Mouse (Mus musculus): ENCODE data around the gene Tnip1. TPM values are rescaled to one million over a fixed set of nuclear protein-coding genes. Genes with fewer than 3 reads are reported as not detected.
"Not testable (repeated sequence)": the region's sequence is repeated elsewhere in the genome, so short reads cannot be mapped to it uniquely, and the experiment has no call there.

Tnip1 gene
- polyA plus RNA-seq, 1 experiment from 2014 or later, result 20.5 TPM

GRCm38 (mm10) chr11:54897470-54897869 is 65.2 kb downstream of the Tnip1 start:
- Histone ChIP-seq H3K36me3 (ENCODE audit: control insufficient read depth, insufficient read depth, low read length) (no peaks in the 10 kb centered on the region), H3K27ac (ENCODE audit: low read depth) (no peak overlapping the region), H3K4me2 (ENCODE audit: low read length) (no peak overlapping the region), H3K4me1 (replicated peaks; ENCODE audit: control insufficient read depth, insufficient read depth, low read length) (no peaks in the 10 kb centered on the region), H3K4me3 (ENCODE audit: low read depth, low read length) (no peak overlapping the region), H3K9ac (ENCODE audit: low read length) (no peak overlapping the region), H3K27me3 (replicated peaks; ENCODE audit: control insufficient read depth, insufficient read depth, low read length) (no peaks in the 10 kb centered on the region), H3K9me3 (ENCODE audit: control insufficient read depth, low read length) (no peaks in the 10 kb centered on the region)
- ATAC-seq (replicated peaks; ENCODE audit: low FRiP score, low TSS enrichment, low read depth), result peak; percentile 66
- WGBS, result 44% methylated on average over 5 of the region's 5 CpGs
- no peak for DNase-seq (ENCODE audit: low spot score)

- not testable (repeated sequence) for H3K36me3 ChIP-seq (ENCODE audit: control insufficient read depth, insufficient read depth, low read length); H3K4me1 ChIP-seq (replicated peaks; ENCODE audit: control insufficient read depth, insufficient read depth, low read length); H3K4me3 ChIP-seq (ENCODE audit: low read depth, low read length); H3K9ac ChIP-seq (ENCODE audit: low read length); H3K27me3 ChIP-seq (replicated peaks; ENCODE audit: control insufficient read depth, insufficient read depth, low read length); DNase-seq (ENCODE audit: low spot score); H3K27ac ChIP-seq (ENCODE audit: low read depth); H3K4me2 ChIP-seq (ENCODE audit: low read length); ATAC-seq (replicated peaks; ENCODE audit: low FRiP score, low TSS enrichment, low read depth); H3K9me3 ChIP-seq (ENCODE audit: control insufficient read depth, low read length)
- WGBS, result 90% methylated on average over 3 of the region's 3 CpGs
These were observed 66.1 kb downstream of the Tnip1 start for GRCm38 (mm10) chr11:54896646-54897045.

GRCm38 (mm10) chr11:54894589-54894988 is 68.1 kb downstream of the Tnip1 start:
- DNase-seq (ENCODE audit: low spot score) (no peak), ATAC-seq (replicated peaks; ENCODE audit: low FRiP score, low TSS enrichment, low read depth) (no peak)
- Histone ChIP-seq H3K4me3 (ENCODE audit: low read depth, low read length) (no peak overlapping the region), H3K36me3 (ENCODE audit: control insufficient read depth, insufficient read depth, low read length) (no peaks in the 10 kb centered on the region), H3K4me2 (ENCODE audit: low read length) (no peak overlapping the region), H3K4me1 (replicated peaks; ENCODE audit: control insufficient read depth, insufficient read depth, low read length) (no peaks in the 10 kb centered on the region), H3K27me3 (replicated peaks; ENCODE audit: control insufficient read depth, insufficient read depth, low read length) (no peaks in the 10 kb centered on the region), H3K9ac (ENCODE audit: low read length) (no peak overlapping the region), H3K27ac (ENCODE audit: low read depth) (no peak overlapping the region), H3K9me3 (ENCODE audit: control insufficient read depth, low read length) (no peaks in the 10 kb centered on the region)
- WGBS, result 46% methylated on average over 9 of the region's 9 CpGs

- no peak overlapping the region for H3K4me3 ChIP-seq (ENCODE audit: low read depth, low read length)
- H3K9ac ChIP-seq (ENCODE audit: low read length), result no peak overlapping the region
- no peaks in the 10 kb centered on the region for H3K9me3 ChIP-seq (ENCODE audit: control insufficient read depth, low read length)
- H3K27me3 ChIP-seq (replicated peaks; ENCODE audit: control insufficient read depth, insufficient read depth, low read length), result no peaks in the 10 kb centered on the region
- DNase-seq (ENCODE audit: low spot score), result no peak
- ATAC-seq (replicated peaks; ENCODE audit: low FRiP score, low TSS enrichment, low read depth), result no peak
- WGBS, result 41% methylated on average over 7 of the region's 7 CpGs
- no peak overlapping the region for H3K27ac ChIP-seq (ENCODE audit: low read depth)
- H3K36me3 ChIP-seq (ENCODE audit: control insufficient read depth, insufficient read depth, low read length), result no peaks in the 10 kb centered on the region
- no peaks in the 10 kb centered on the region for H3K4me1 ChIP-seq (replicated peaks; ENCODE audit: control insufficient read depth, insufficient read depth, low read length)
- H3K4me2 ChIP-seq (ENCODE audit: low read length), result no peak overlapping the region
These were observed 70.6 kb downstream of the Tnip1 start for GRCm38 (mm10) chr11:54892091-54892490.

DNA sequence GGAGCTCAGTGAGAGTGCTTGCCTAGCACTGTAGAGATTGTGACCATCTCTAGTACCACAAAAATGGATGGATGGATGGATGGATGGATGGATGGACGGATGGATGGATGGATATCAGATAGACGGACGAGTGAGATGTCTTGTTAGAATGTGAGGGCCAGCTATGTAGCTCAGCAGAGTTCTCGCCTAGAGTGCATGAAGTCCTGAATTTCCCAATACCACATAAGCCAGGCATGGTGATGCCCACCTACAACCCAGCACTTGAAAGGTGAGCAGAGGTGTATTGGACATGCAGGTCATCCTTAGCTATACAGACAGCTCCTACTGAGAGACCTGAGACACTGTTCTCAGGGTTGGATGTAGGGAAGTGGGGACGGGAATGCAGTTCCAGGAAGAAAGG is 71.4 kb downstream of the Tnip1 start:
- ATAC-seq (replicated peaks; ENCODE audit: low FRiP score, low TSS enrichment, low read depth) (no peak), DNase-seq (ENCODE audit: low spot score) (no peak)
- Histone ChIP-seq H3K4me2 (ENCODE audit: low read length) (no peak overlapping the region), H3K27me3 (replicated peaks; ENCODE audit: control insufficient read depth, insufficient read depth, low read length) (no peaks in the 10 kb centered on the region), H3K27ac (ENCODE audit: low read depth) (no peak overlapping the region), H3K4me1 (replicated peaks; ENCODE audit: control insufficient read depth, insufficient read depth, low read length) (no peaks in the 10 kb centered on the region), H3K4me3 (ENCODE audit: low read depth, low read length) (no peak overlapping the region), H3K9me3 (ENCODE audit: control insufficient read depth, low read length) (no peaks in the 10 kb centered on the region), H3K9ac (ENCODE audit: low read length) (no peak overlapping the region), H3K36me3 (ENCODE audit: control insufficient read depth, insufficient read depth, low read length) (no peaks in the 10 kb centered on the region)
- WGBS, result 91% methylated on average over 5 of the region's 5 CpGs

GRCm38 (mm10) chr11:54887927-54888326 is 74.8 kb downstream of the Tnip1 start:
- Histone ChIP-seq H3K4me2 (ENCODE audit: low read length) (no peak overlapping the region), H3K36me3 (ENCODE audit: control insufficient read depth, insufficient read depth, low read length) (no peaks in the 10 kb centered on the region), H3K9ac (ENCODE audit: low read length) (no peak overlapping the region), H3K27ac (ENCODE audit: low read depth) (no peak overlapping the region), H3K4me3 (ENCODE audit: low read depth, low read length) (no peak overlapping the region), H3K9me3 (ENCODE audit: control insufficient read depth, low read length) (no peaks in the 10 kb centered on the region), H3K4me1 (replicated peaks; ENCODE audit: control insufficient read depth, insufficient read depth, low read length) (peaks cover 9% of the 10 kb centered on the region; the same call in 1 of the 2 replicates), H3K27me3 (replicated peaks; ENCODE audit: control insufficient read depth, insufficient read depth, low read length) (no peaks in the 10 kb centered on the region)
- WGBS, result 63% methylated on average over 6 of the region's 6 CpGs
- DNase-seq (ENCODE audit: low spot score), result no peak
- no peak for ATAC-seq (replicated peaks; ENCODE audit: low FRiP score, low TSS enrichment, low read depth)

DNA sequence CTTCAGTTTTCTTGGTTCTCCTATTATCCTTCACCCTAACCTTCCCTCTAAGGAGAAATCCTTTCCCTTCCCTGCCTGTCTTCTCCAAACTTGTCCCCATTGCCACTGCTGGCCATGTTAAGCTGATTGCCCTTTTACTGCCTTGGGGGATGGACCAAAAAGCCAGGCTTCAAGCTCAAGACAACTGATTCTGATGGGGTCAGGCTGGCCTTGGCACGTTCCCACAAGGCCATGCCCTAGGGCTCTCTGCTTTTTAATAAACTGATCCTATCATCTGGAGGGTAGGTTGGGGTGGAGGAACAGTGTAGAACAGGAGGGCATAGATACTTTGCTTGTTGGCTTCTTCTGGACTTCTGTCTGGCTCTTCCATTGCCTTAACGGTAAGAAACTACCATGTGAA is 77.3 kb downstream of the Tnip1 start:
- Histone ChIP-seq H3K36me3 (ENCODE audit: control insufficient read depth, insufficient read depth, low read length) (no peaks in the 10 kb centered on the region), H3K27me3 (replicated peaks; ENCODE audit: control insufficient read depth, insufficient read depth, low read length) (no peaks in the 10 kb centered on the region), H3K9ac (ENCODE audit: low read length) (no peak overlapping the region), H3K4me3 (ENCODE audit: low read depth, low read length) (no peak overlapping the region), H3K4me2 (ENCODE audit: low read length) (no peak overlapping the region), H3K4me1 (replicated peaks; ENCODE audit: control insufficient read depth, insufficient read depth, low read length) (peaks cover 18% of the 10 kb centered on the region; the same call in 1 of the 2 replicates), H3K9me3 (ENCODE audit: control insufficient read depth, low read length) (no peaks in the 10 kb centered on the region), H3K27ac (ENCODE audit: low read depth) (0 out of 2 replicates have a peak overlapping the region, but pooled peaks have one; percentile 22)
- ATAC-seq (replicated peaks; ENCODE audit: low FRiP score, low TSS enrichment, low read depth), result no peak
- WGBS, result 80% methylated on average over 2 of the region's 2 CpGs
- DNase-seq (ENCODE audit: low spot score), result no peak

DNA sequence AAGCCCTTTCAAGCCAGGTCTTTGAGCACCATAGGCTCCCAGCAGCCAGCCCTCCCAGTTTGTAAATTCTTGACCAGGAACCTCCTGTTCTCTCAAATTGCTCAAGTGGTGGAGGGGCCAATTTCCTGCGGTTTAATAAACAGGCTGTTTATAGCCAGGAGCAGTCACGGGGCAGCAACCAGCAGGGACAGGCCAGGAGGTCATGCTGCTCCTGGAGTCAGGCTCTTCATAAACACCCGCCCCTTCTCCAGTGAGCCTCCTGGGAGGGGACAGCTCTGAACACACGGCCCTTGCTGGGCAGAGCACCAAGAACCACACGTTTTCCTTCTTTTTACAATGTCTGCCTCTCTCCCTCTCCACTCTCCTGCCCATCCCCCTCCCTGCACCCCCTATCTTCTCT is 77.8 kb downstream of the Tnip1 start:
- ATAC-seq (replicated peaks; ENCODE audit: low FRiP score, low TSS enrichment, low read depth), result no peak
- no peak overlapping the region for H3K4me3 ChIP-seq (ENCODE audit: low read depth, low read length)
- no peak for DNase-seq (ENCODE audit: low spot score)
- peaks cover 18% of the 10 kb centered on the region for H3K4me1 ChIP-seq (replicated peaks; ENCODE audit: control insufficient read depth, insufficient read depth, low read length)
- no peak overlapping the region for H3K27ac ChIP-seq (ENCODE audit: low read depth)
- 4% methylated on average over 5 of the region's 5 CpGs for WGBS
- no peak overlapping the region for H3K4me2 ChIP-seq (ENCODE audit: low read length)
- no peaks in the 10 kb centered on the region for H3K36me3 ChIP-seq (ENCODE audit: control insufficient read depth, insufficient read depth, low read length)
- no peaks in the 10 kb centered on the region for H3K27me3 ChIP-seq (replicated peaks; ENCODE audit: control insufficient read depth, insufficient read depth, low read length)
- H3K9ac ChIP-seq (ENCODE audit: low read length), result no peak overlapping the region
- no peaks in the 10 kb centered on the region for H3K9me3 ChIP-seq (ENCODE audit: control insufficient read depth, low read length)

GRCm38 (mm10) chr11:54884197-54884828 is 78.4 kb downstream of the Tnip1 start:
- ATAC-seq (replicated peaks; ENCODE audit: low FRiP score, low TSS enrichment, low read depth) (no peak), DNase-seq (ENCODE audit: low spot score) (no peak)
- H3K36me3 ChIP-seq (ENCODE audit: control insufficient read depth, insufficient read depth, low read length), result no peaks in the 10 kb centered on the region
- no peak overlapping the region for H3K4me3 ChIP-seq (ENCODE audit: low read depth, low read length)
- 74% methylated on average over 5 of the region's 5 CpGs for WGBS
- H3K27me3 ChIP-seq (replicated peaks; ENCODE audit: control insufficient read depth, insufficient read depth, low read length), result no peaks in the 10 kb centered on the region
- no peak overlapping the region for H3K27ac ChIP-seq (ENCODE audit: low read depth)
- no peak overlapping the region for H3K9ac ChIP-seq (ENCODE audit: low read length)
- H3K4me1 ChIP-seq (replicated peaks; ENCODE audit: control insufficient read depth, insufficient read depth, low read length), result peaks cover 23% of the 10 kb centered on the region
- H3K9me3 ChIP-seq (ENCODE audit: control insufficient read depth, low read length), result no peaks in the 10 kb centered on the region
- no peak overlapping the region for H3K4me2 ChIP-seq (ENCODE audit: low read length)

All from intestine, embryonic 14.5 days (tissue).